Mouse (Mus musculus): ENCODE results near the gene Ptprd. TPM values are rescaled to one million over a fixed set of nuclear protein-coding genes. Genes with fewer than 3 reads are reported as not detected.

Ptprd gene
- total and polyA plus RNA-seq, 3 experiments = not detected

DNA sequence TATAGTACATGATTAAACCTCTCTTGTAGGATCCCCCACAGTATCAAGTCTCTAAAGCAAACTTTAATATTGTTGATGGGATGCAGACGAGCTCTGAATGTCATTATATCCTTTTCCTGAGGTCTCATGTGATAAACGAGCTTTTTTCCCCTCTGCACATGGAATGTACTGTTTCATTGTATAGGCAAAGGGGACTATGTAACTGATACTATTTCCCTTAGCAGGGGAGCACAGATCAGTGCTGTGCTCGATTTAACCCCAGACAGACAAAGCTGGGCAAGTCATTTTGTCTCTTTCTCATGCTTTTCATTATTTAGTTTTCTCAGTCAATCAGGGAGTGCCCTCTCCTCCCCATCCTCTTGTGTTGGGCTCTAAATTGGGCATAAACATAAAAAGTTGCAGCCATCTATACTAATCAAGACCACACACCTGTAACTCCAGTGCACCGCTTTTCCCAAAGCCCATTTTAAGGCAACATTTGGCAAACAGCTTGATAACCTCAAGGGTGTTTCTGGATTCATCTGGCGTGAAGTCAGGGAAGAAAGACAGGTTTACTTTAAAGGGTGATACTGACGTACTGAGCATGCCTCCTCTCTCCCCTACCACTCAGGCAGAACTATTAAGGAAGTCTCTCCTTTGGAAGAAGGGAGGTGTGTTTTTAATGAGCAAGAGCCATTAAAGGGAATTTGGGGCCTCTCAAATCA lies 1709.0 kb downstream of the Ptprd start:
- TF ChIP-seq ZKSCAN1 (IDR thresholded peaks at IDR 0.05; ENCODE audit: low read depth, low read length) (no peak), KAT2A (conservative IDR thresholded peaks at IDR 0.05; ENCODE audit: low read depth, low read length) (no peak), SMC3 (IDR thresholded peaks at IDR 0.05; ENCODE audit: low read depth, low read length) (no peak)
- DNase-seq (ENCODE audit: low read depth, low spot score) = no peak
- Histone ChIP-seq H3K27me3 (ENCODE audit: control insufficient read depth in 1 of 2, insufficient read depth in 2 of 2, low read length in 2 of 2) (no peaks in the 10 kb centered on the region), H3K36me3 (ENCODE audit: control insufficient read depth in 1 of 2, insufficient read depth in 2 of 2, low read length in 2 of 2) (no peaks in the 10 kb centered on the region), H3K9ac (ENCODE audit: control insufficient read depth, low read depth, low read length, poor library complexity, severe bottlenecking) (no peak overlapping the region), H3K4me1 (ENCODE audit: control insufficient read depth in 1 of 2, insufficient read depth in 2 of 2, low read length in 2 of 2) (no peaks in the 10 kb centered on the region), H3K79me2 (ENCODE audit: control insufficient read depth, insufficient read depth, low read length, poor library complexity) (no peaks in the 10 kb centered on the region), H3K9me3 (replicated peaks; ENCODE audit: insufficient read depth, low read length) (no peaks in the 10 kb centered on the region), H3K4me3 (ENCODE audit: control insufficient read depth in 1 of 2, insufficient read depth in 1 of 2, low read depth in 2 of 2, low read length in 2 of 2) (no peak overlapping the region), H3K27ac (ENCODE audit: control insufficient read depth, low read depth, low read length) (no peak overlapping the region)

DNA sequence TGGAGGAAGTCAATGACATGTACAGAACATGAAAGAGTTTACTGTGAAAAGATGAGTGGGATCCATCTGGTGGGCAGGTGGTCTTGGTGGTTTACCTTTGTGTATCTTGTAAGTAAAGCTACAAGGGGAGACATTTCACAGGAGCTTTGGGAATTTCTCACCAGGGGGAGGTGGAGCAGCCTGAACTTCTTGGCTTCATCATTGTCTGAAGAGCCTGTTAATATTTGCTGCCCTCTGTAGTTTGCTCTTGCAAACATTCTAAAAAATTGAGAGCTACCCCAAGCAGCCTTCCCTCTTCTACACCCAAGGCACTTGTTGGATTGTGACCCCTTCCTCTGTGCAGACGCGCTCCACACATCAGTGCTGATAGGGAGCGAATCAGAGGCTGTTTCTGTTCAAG lies 1725.9 kb downstream of the Ptprd start:
- no peak for DNase-seq (ENCODE audit: low read depth, low spot score)
- Histone ChIP-seq H3K4me1 (ENCODE audit: control insufficient read depth in 1 of 2, insufficient read depth in 2 of 2, low read length in 2 of 2) (no peaks in the 10 kb centered on the region), H3K27me3 (ENCODE audit: control insufficient read depth in 1 of 2, insufficient read depth in 2 of 2, low read length in 2 of 2) (no peaks in the 10 kb centered on the region), H3K79me2 (ENCODE audit: control insufficient read depth, insufficient read depth, low read length, poor library complexity) (no peaks in the 10 kb centered on the region), H3K36me3 (ENCODE audit: control insufficient read depth in 1 of 2, insufficient read depth in 2 of 2, low read length in 2 of 2) (no peaks in the 10 kb centered on the region), H3K9me3 (replicated peaks; ENCODE audit: insufficient read depth, low read length) (no peaks in the 10 kb centered on the region), H3K9ac (ENCODE audit: control insufficient read depth, low read depth, low read length, poor library complexity, severe bottlenecking) (no peak overlapping the region), H3K4me3 (ENCODE audit: control insufficient read depth in 1 of 2, insufficient read depth in 1 of 2, low read depth in 2 of 2, low read length in 2 of 2) (no peak overlapping the region), H3K27ac (ENCODE audit: control insufficient read depth, low read depth, low read length) (no peak overlapping the region)
- no peak for TF ChIP-seq E2F4 (IDR thresholded peaks at IDR 0.05; ENCODE audit: borderline replicate concordance, low read depth, low read length)
- no peak for TF ChIP-seq HCFC1 (IDR thresholded peaks at IDR 0.05; ENCODE audit: low read depth, low read length)
- TF ChIP-seq JUND (IDR thresholded peaks at IDR 0.05; ENCODE audit: low read depth, low read length) = no peak

DNA sequence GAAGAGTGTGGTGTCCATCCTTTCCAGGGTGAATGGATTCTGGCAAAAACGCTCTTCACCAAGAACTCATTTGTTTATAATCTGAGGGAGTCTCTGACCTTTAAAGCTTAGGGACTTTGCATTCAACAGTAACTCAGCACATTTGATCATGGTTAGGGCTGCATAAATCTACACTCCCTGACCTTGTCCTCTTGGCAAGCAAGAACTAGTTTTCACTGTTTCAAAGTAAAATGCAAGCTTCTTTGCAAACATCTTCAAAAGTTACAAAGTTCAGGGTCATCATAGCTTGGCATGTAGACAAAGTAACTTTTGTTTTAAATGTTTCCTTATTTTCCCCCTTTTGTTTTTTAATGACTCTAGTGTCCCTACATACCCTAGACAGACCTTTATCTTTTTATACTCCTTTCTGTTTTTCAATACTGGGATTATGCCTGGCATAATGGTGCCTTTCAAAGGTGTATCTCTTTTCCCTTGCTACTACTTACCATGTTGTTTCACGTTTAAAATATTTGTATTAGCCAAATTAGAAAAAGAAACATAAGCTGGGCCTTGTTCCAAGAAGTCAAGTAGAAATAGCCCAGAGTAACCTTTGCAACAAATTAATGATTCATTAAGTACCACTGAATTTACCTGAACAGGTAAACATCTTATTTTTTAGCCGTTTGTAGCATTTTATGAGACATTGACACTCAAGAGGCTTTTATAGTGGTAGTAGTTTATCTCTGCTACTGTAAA lies 1743.2 kb downstream of the Ptprd start:
- Histone ChIP-seq H3K9me3 (replicated peaks; ENCODE audit: insufficient read depth, low read length) (no peaks in the 10 kb centered on the region), H3K27ac (ENCODE audit: control insufficient read depth, low read depth, low read length) (no peak overlapping the region), H3K9ac (ENCODE audit: control insufficient read depth, low read depth, low read length, poor library complexity, severe bottlenecking) (no peak overlapping the region), H3K4me1 (ENCODE audit: control insufficient read depth in 1 of 2, insufficient read depth in 2 of 2, low read length in 2 of 2) (no peaks in the 10 kb centered on the region), H3K79me2 (ENCODE audit: control insufficient read depth, insufficient read depth, low read length, poor library complexity) (no peaks in the 10 kb centered on the region), H3K27me3 (ENCODE audit: control insufficient read depth in 1 of 2, insufficient read depth in 2 of 2, low read length in 2 of 2) (no peaks in the 10 kb centered on the region), H3K4me3 (ENCODE audit: control insufficient read depth in 1 of 2, insufficient read depth in 1 of 2, low read depth in 2 of 2, low read length in 2 of 2) (no peak overlapping the region), H3K36me3 (ENCODE audit: control insufficient read depth in 1 of 2, insufficient read depth in 2 of 2, low read length in 2 of 2) (no peaks in the 10 kb centered on the region)
- no peak for TF ChIP-seq CTCF (IDR thresholded peaks at IDR 0.05 in 2 of 3, conservative IDR thresholded peaks at IDR 0.05 in 1 of 3; ENCODE audit: control insufficient read depth in 1 of 3, insufficient read depth in 1 of 3, low read depth in 2 of 3, low read length in 3 of 3, poor library complexity in 1 of 3, severe bottlenecking in 1 of 3)
- TF ChIP-seq NRF1 (IDR thresholded peaks at IDR 0.05; ENCODE audit: insufficient read depth, low read depth, low read length, poor library complexity, severe bottlenecking) = no peak
- no peak for TF ChIP-seq E2F4 (IDR thresholded peaks at IDR 0.05; ENCODE audit: borderline replicate concordance, low read depth, low read length)
- TF ChIP-seq POLR2AphosphoS2 (IDR thresholded peaks at IDR 0.05; ENCODE audit: low read length) = no peak
- no peak for TF ChIP-seq TCF12 (IDR thresholded peaks at IDR 0.05; ENCODE audit: low read depth, low read length)
- no peak for TF ChIP-seq GABPA (IDR thresholded peaks at IDR 0.05; ENCODE audit: low read depth, low read length)
- TF ChIP-seq UBTF (IDR thresholded peaks at IDR 0.05; ENCODE audit: borderline replicate concordance, insufficient read depth, low read depth, low read length) = no peak
- no peak for TF ChIP-seq GATA1 (IDR thresholded peaks at IDR 0.05; ENCODE audit: low read depth, low read length)
- no peak for TF ChIP-seq MAZ (IDR thresholded peaks at IDR 0.05; ENCODE audit: low read depth, low read length)
- no peak for TF ChIP-seq ELF1 (IDR thresholded peaks at IDR 0.05; ENCODE audit: low read depth, low read length)
- TF ChIP-seq POLR2A (IDR thresholded peaks at IDR 0.05; ENCODE audit: control insufficient read depth in 1 of 2, insufficient read depth in 1 of 2, low read depth in 1 of 2, low read length in 2 of 2, poor library complexity in 1 of 2) = no peak
- TF ChIP-seq ZKSCAN1 (IDR thresholded peaks at IDR 0.05; ENCODE audit: low read depth, low read length) = no peak
- no peak for TF ChIP-seq SMC3 (IDR thresholded peaks at IDR 0.05; ENCODE audit: low read depth, low read length)
- no peak for TF ChIP-seq HCFC1 (IDR thresholded peaks at IDR 0.05; ENCODE audit: low read depth, low read length)
- no peak for DNase-seq (ENCODE audit: low read depth, low spot score)

All from MEL (cell line).